Mouse (Mus musculus) liver, embryonic 14.5 days (tissue): ENCODE measurements at regions not wholly inside any gene's neighbourhood (a gene's known extent, or its start where the extent isn't known, plus 50 kb on each side); places are given as distances from the start of the nearest gene placed in this dataset.
A peak's percentile ranks its signal among the peaks of the same experiment; 100 is the strongest.

ENCODE experiments used
- ATAC-seq: fragments of 200-750 bp; cut with Nextera tagmentation; 2 replicates; pipeline ENCODE4 v1.8.0; 2017; ENCODE audit warnings: moderate number of reproducible peaks, mild to moderate bottlenecking, moderate library complexity; ENCODE audit not compliant: insufficient read depth
- DNase-seq, 3 experiments: peaks; one replicate each; pipeline ENCODE4 v3.0.0-alpha.2; 2012 to 2013; ENCODE audit warnings: low read depth in 3 of 3, low spot score in 3 of 3
- H3K27ac ChIP-seq: fragments of 300-500 bp; sonication (generic); 2 replicates; pipeline ENCODE4 v1.5.1; 2014; ENCODE audit warnings: moderate library complexity, mild to moderate bottlenecking, control low read depth, inconsistent platforms
- H3K27me3 ChIP-seq: fragments of 300-500 bp; sonication (generic); 2 replicates; pipeline ENCODE4 v1.6.1; 2014; ENCODE audit warnings: mild to moderate bottlenecking, low read length, moderate library complexity; ENCODE audit not compliant: control insufficient read depth, insufficient read depth
- H3K36me3 ChIP-seq: fragments of 300-500 bp; sonication (generic); replicated peaks from 2 replicates; pipeline ENCODE4 v1.6.1; 2014; ENCODE audit warnings: low read depth; ENCODE audit not compliant: control insufficient read depth, insufficient read depth
- H3K4me1 ChIP-seq, 2 experiments: fragments of 200-500 bp in 1 of 2; fragments of 300-500 bp in 1 of 2; sonication (generic) in 1 of 2; replicated peaks; 2 replicates each; pipeline ENCODE4 v1.6.1; 2012 to 2014; ENCODE audit warnings: antibody characterized with exemption in 1 of 2, inconsistent platforms in 1 of 2, low read length in 1 of 2; ENCODE audit not compliant: control insufficient read depth in 2 of 2, insufficient read depth in 2 of 2
- H3K4me2 ChIP-seq: fragments of 300-500 bp; sonication (generic); 2 replicates; pipeline ENCODE4 v1.6.1; 2014; ENCODE audit warnings: low read depth, mild to moderate bottlenecking, control low read depth, moderate library complexity
- H3K4me3 ChIP-seq, 2 experiments: fragments of 200-500 bp in 1 of 2; fragments of 300-500 bp in 1 of 2; sonication (generic) in 1 of 2; 2 replicates each; pipeline ENCODE4 v1.5.1; 2012 to 2014; ENCODE audit warnings: low read depth in 2 of 2, low read length in 2 of 2, mild to moderate bottlenecking in 2 of 2, control low read depth in 1 of 2, inconsistent platforms in 1 of 2, moderate library complexity in 1 of 2; ENCODE audit not compliant: insufficient read depth in 1 of 2
- H3K9ac ChIP-seq: fragments of 300-500 bp; sonication (generic); replicated peaks from 2 replicates; pipeline ENCODE4 v1.6.1; 2014; ENCODE audit warnings: mild to moderate bottlenecking, control low read depth, moderate library complexity
- H3K9me3 ChIP-seq: fragments of 300-500 bp; sonication (generic); 2 replicates; pipeline ENCODE4 v1.6.1; 2016; ENCODE audit warnings: low read length, mixed read lengths; ENCODE audit not compliant: control insufficient read depth
- CTCF ChIP-seq: IDR thresholded peaks from 2 replicates; pipeline ENCODE4 v1.5.1; 2016; ENCODE audit warnings: antibody characterized with exemption, low read depth, control low read depth
- EP300 ChIP-seq: IDR thresholded peaks from 2 replicates; pipeline ENCODE4 v1.6.1; 2016; ENCODE audit warnings: antibody characterized with exemption, low read depth
- WGBS: fragments of 180-500 bp; shearing (Covaris S2); extraction: QIAGEN DNeasy Blood & Tissue Kit; methylation state at CpG from one replicate; pipeline ENCODE4 v1.1.7; 2014; ENCODE audit not compliant: insufficient replicate concordance; 5-methylcytosine and 5-hydroxymethylcytosine counted together

GRCm38 (mm10) chr5:73927534-73927933, 140.7 kb downstream of the Usp46 start:
- Histone ChIP-seq H3K4me1 (no peaks in the 10 kb centered on the region), H3K9me3 (no peaks in the 10 kb centered on the region), H3K4me2 (no peak overlapping the region), H3K27me3 (no peaks in the 10 kb centered on the region), H3K36me3 (no peaks in the 10 kb centered on the region), H3K9ac (no peak overlapping the region), H3K4me3 (no peak overlapping the region), H3K27ac (no peak overlapping the region)
- DNase-seq = no peak
- no peak for ATAC-seq
- WGBS = 49% methylated on average over 9 of the region's 9 CpGs
- no peak for TF ChIP-seq EP300
- TF ChIP-seq CTCF = no peak

GRCm38 (mm10) chr5:73928691-73929090, 139.5 kb downstream of the Usp46 start:
- no peak overlapping the region for H3K4me2 ChIP-seq
- no peaks in the 10 kb centered on the region for H3K4me1 ChIP-seq
- no peak overlapping the region for H3K4me3 ChIP-seq
- no peak overlapping the region for H3K27ac ChIP-seq
- no peaks in the 10 kb centered on the region for H3K9me3 ChIP-seq
- no peak for DNase-seq
- TF ChIP-seq CTCF (no peak), EP300 (no peak)
- H3K9ac ChIP-seq = no peak overlapping the region
- no peaks in the 10 kb centered on the region for H3K27me3 ChIP-seq
- ATAC-seq = no peak
- no peaks in the 10 kb centered on the region for H3K36me3 ChIP-seq
- 72% methylated on average over 10 of the region's 10 CpGs for WGBS

- TF ChIP-seq EP300 (no peak), CTCF (no peak)
- DNase-seq (no peak), ATAC-seq (no peak)
- Histone ChIP-seq H3K4me3 (no peak overlapping the region), H3K4me1 (no peaks in the 10 kb centered on the region), H3K27ac (no peak overlapping the region), H3K36me3 (no peaks in the 10 kb centered on the region), H3K9ac (no peak overlapping the region), H3K27me3 (no peaks in the 10 kb centered on the region), H3K4me2 (no peak overlapping the region), H3K9me3 (no peaks in the 10 kb centered on the region)
- WGBS = 64% methylated on average over 5 of the region's 5 CpGs
Observed at GRCm38 (mm10) chr5:73930205-73930604, 138.0 kb downstream of the Usp46 start.

GRCm38 (mm10) chr5:73937799-73938198, 130.4 kb downstream of the Usp46 start:
- no peak overlapping the region for H3K4me3 ChIP-seq
- no peaks in the 10 kb centered on the region for H3K9me3 ChIP-seq
- no peak overlapping the region for H3K4me2 ChIP-seq
- DNase-seq (peak in 2 of 3 experiments; percentile 2 to 3), ATAC-seq (no peak)
- H3K4me1 ChIP-seq = no peaks in the 10 kb centered on the region
- TF ChIP-seq CTCF = peak; percentile 84
- TF ChIP-seq EP300 = no peak
- 25% methylated on average over 2 of the region's 2 CpGs for WGBS
- H3K27ac ChIP-seq = no peak overlapping the region
- H3K36me3 ChIP-seq = no peaks in the 10 kb centered on the region
- H3K27me3 ChIP-seq = no peaks in the 10 kb centered on the region
- no peak overlapping the region for H3K9ac ChIP-seq

GRCm38 (mm10) chr5:73938450-73938849, 129.8 kb downstream of the Usp46 start:
- Histone ChIP-seq H3K36me3 (no peaks in the 10 kb centered on the region), H3K9ac (no peak overlapping the region), H3K9me3 (no peaks in the 10 kb centered on the region), H3K4me2 (no peak overlapping the region), H3K4me3 (no peak overlapping the region), H3K4me1 (no peaks in the 10 kb centered on the region), H3K27ac (no peak overlapping the region), H3K27me3 (no peaks in the 10 kb centered on the region)
- no peak for ATAC-seq
- WGBS = 37% methylated on average over 4 of the region's 4 CpGs
- DNase-seq = no peak
- TF ChIP-seq CTCF (no peak), EP300 (no peak)

- no peaks in the 10 kb centered on the region for H3K4me1 ChIP-seq
- DNase-seq (no peak), ATAC-seq (no peak)
- H3K27me3 ChIP-seq = no peaks in the 10 kb centered on the region
- H3K36me3 ChIP-seq = no peaks in the 10 kb centered on the region
- no peak overlapping the region for H3K9ac ChIP-seq
- no peak overlapping the region for H3K27ac ChIP-seq
- H3K9me3 ChIP-seq = no peaks in the 10 kb centered on the region
- 55% methylated on average over 3 of the region's 3 CpGs for WGBS
- TF ChIP-seq CTCF = no peak
- no peak for TF ChIP-seq EP300
- H3K4me3 ChIP-seq = no peak overlapping the region
- no peak overlapping the region for H3K4me2 ChIP-seq
Observed at GRCm38 (mm10) chr5:73942950-73943349, 125.3 kb downstream of the Usp46 start.
